Mouse (Mus musculus) megakaryocyte progenitor cell, adult 5-6 weeks (primary cell): ENCODE results near the gene Slc16a8. TPM values are rescaled to one million over a fixed set of nuclear protein-coding genes. Genes with fewer than 3 reads are reported as not detected.
A peak's percentile ranks its signal among the peaks of the same experiment; 100 is the strongest.

Source experiments
- ATAC-seq: replicated peaks from 2 replicates; pipeline ENCODE4 v1.8.0; 2016; ENCODE audit warnings: mild to moderate bottlenecking, moderate TSS enrichment, inconsistent platforms; ENCODE audit not compliant: poor library complexity
- total RNA-seq, 2 experiments: library from RNA; stranded (forward) in 1 of 2; stranded (reverse) in 1 of 2; fragments of 157-497, 149-512 nt in 1 of 2; fragments of 200-1000 nt in 1 of 2; gene quantifications; 2 replicates each; pipeline versions ENCODE4 v1.2.3 to v1.2.4; 2015 to 2017

The Slc16a8 gene
- not detected in 2 replicates for total RNA-seq (2015)
- not detected in 2 replicates for total RNA-seq (2017)

DNA sequence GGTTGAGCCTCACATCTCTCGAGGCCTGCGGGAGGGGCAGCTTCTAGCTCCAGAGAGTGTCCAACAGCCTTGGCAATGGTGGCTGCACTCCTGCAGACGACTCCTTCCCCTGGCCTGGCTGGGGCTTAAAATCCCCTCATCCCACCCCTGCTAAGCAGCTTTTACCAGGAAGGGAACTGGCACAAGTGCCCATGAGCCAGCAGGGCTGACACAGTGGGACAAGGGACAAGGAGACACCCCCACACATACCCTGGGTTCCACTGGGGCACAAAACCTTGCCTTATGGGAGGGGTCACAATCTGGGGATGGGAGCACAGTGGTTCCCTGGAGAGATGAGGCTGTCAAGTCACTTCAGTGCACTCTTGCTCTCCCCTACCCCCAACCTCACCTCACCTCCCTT is at the start of gene Slc16a8:
Gene Slc16a8, minus strand, starts transcription at position 101 of the 400 bp plus-strand sequence.
- no peak for ATAC-seq

GRCm38 (mm10) chr15:79303725-79304124 is 49.2 kb upstream of the Slc16a8 start:
- no peak for ATAC-seq

- no peak for ATAC-seq
Observed at GRCm38 (mm10) chr15:79299563-79300155, 45.1 kb upstream of the Slc16a8 start.

GRCm38 (mm10) chr15:79298553-79298952 is 44.0 kb upstream of the Slc16a8 start:
- no peak for ATAC-seq

DNA sequence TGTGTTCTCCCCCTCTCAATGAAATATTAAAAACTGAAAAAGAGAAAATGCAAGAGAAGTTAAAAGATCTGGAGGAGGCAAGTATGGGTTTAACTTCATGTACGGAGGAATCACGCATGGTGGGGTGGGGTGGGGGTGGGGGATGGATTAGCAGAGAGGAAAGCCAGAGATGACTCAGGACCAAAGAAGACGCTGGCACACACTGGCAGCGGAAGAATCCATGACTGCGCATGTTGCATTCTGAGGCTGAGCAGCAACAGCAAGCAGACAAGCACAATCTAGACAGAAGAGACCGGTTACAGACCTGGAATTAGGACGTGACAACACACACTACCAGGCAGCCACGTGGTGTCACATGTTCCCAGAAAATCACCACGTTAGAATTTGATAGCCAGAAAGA is 38.2 kb upstream of the Slc16a8 start:
- no peak for ATAC-seq

DNA sequence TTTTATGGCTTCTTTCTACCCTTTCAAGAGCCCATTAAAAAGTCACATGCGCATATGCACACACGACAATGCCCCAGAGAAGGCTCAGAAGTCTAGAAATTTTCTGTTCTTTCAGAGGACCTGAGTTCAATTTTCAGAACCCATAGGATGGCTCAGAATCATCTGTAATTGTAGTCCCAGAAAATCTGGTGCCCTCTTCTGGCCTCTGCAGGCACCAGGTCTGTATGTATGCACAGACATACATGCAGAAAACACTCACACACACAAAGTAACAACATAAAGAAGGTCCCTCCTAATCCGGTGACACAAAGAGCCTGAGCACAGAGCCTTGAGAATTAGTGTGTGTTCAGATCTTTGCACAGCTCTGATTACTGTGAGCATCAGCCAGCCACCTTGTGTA is 35.8 kb upstream of the Slc16a8 start:
- ATAC-seq, result no peak

DNA sequence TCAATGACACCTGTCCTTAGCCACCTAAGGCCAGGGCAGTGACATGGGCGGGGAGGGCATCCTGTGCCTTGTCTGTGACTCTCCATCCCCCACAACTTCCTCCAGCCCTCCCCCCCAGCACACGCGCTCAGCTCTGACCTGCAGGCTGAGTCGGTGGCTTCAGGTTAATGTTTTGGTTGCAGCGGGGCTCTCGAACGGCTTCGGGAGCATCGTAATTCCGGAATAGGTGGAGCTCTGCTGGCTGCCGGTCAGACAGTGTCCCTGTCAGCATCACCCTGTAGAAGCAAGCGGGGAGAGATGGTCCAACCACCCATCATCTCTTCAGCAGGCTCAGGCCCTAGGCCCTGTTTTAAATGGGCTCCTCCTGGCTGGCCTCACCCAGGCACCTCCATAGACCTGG is 34.9 kb upstream of the Slc16a8 start:
- ATAC-seq, result no peak

DNA sequence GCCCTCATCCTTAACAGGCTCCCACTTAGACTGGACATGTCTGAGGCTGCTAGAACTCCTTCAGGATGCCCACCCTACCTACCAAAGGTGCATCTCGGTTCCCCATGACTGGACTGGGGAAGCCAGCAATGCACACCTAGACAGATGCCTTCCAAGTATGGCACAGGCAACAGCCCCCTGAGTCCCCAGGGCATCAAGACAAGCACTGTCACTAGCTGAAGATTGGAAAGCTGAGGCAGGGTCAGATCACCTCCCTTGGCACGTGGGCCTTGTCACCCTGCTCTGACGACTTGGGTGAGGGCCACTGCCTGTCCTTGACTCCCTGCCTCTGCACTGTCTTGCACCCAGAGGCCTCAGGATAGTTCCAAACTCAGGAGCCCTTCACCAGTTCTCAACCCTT is 33.8 kb upstream of the Slc16a8 start:
- no peak for ATAC-seq

DNA sequence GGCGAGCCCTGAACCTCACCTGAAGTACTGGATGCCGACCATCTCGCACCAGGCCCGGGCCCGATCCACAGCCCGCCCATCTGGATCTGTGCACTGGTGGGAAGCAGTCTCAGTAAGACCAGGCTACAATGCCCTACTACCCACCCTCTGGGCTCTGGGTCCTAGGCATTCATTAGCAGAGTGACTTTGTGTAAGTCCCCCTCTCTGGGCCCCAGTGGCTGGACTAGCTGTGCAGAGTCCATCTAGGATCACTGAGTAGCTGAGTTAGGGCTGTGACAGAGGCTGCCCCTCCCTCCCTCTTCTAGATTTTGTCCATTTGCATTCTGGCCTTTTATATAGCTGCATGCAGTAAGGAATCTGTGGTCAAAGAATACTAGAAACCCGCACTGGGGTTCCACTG is 32.5 kb upstream of the Slc16a8 start:
- no peak for ATAC-seq

DNA sequence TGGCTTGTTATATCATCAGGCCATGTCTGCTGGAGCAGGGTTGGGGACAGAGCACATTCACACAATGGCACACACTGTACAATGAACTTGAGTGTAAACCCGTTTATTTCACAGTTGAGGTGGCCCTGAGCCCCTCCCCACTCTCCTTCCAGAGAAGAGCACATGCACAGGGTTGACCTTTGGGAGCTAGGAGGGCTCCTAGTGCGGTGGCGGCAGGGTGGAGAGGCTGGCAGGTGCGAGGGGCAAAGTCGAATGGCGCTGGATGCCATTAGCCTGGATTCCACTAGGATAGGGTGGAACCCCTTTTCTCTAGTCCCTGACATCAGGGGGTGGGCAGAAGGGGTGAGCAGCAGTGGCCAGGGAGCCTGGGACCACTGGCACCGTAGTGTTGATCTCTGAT is 31.6 kb upstream of the Slc16a8 start:
- ATAC-seq, result no peak

DNA sequence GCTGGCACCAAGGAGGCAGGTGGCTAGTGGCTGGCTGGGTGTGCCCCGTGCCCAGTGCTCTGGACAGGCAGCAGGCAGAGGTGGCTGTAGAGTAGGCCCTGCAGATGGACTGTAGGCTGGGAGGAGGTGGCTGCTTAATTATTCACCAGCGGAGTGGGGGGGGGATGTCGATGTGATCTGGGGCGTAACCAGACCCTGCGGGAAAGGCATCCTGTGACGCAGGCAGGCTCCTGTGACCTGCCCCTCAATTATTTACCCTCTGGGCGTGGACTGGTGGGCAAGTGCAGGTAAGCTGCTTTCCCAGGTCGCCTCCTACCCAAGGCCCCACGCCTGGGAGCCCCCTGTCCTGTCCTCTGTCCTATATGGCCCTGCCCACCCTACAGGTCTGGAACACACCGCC is 30.8 kb upstream of the Slc16a8 start, which contains the start of gene Baiap2l2:
Gene Baiap2l2, minus strand, starts transcription at position 139 of the 400 bp plus-strand sequence.
- ATAC-seq, result no peak

GRCm38 (mm10) chr15:79283371-79283770 is 28.8 kb upstream of the Slc16a8 start:
- no peak for ATAC-seq

DNA sequence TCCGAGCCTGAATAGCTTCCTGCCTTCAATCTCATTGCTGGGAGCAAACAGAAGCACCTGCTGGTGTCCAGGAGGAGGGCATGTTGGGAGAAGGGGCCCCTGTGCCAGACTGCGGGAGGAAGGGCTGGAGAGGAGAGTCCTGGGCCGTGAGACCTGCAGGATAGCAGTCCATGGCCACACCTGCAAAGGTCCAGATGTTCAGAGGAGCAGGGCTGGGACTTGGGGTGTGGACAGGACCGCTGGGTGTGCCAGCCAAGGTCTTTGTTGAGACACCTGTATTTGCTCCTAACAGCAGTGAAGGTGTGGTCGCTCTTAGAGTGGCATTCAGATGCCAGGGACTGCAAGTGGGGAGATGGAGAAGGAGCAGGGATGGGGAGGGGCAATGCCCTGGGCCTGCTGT is 27.9 kb upstream of the Slc16a8 start:
- ATAC-seq, result no peak

DNA sequence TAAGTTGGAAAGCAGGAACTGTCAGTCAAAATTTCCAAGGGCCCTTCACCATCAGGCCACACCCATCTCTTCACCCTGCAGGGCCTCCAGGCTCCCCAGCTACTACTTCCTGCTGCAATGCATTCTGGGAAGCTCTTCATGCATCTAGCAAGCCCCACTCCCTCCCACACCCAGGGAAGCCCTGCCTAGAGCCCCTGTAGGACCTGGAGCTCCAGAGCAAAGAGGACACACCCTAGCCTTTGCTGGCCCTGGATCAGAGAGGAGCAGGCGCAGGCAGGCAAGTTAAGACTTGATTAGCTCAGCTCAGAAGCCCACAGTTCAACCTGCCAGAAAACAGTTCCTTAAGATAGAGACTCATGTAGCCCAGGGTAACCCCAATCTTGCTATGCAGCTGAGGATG is 26.8 kb upstream of the Slc16a8 start:
- peak; percentile 92 for ATAC-seq

DNA sequence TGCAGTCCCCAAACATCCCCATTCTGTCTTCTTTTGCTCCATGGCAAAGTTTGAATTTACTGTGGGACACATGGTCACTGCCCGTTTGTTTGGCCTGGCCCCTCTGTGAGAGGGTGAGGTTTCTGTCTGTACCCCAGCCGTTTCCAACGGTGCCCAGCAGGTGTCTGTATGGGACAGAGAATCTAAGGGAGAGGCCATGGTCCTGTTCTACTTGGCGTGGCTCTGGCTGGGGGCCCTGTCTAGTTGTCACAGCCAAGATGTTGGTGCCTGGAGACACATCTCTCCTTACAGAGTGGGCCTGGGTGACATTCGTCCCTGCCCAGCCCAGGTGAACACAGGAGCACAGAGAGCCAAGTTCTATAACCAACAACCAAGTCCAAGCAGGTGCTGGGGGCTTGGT is 26.3 kb upstream of the Slc16a8 start:
- no peak for ATAC-seq

DNA sequence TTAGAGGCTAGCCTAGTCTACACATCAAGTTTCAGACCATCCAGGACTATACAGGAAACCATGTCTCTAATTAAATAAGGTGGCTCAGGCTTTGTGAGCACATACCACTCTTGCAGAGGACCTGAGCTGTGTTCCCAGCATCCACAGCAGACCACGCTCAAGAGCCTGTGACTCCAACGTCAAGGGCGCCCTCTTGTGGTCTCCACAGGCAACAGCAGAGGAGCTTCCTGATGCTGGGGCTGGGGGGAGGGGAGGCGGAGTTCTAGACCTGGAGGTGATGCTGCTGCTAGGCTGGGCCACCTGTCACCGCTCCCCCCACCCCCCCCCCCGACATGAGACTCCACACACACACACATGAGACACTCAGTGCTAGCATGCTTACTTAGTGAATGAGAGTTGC is 25.6 kb upstream of the Slc16a8 start:
- ATAC-seq, result peak; percentile 69

- no peak for ATAC-seq
Observed at GRCm38 (mm10) chr15:79277728-79278127, 23.2 kb upstream of the Slc16a8 start.

GRCm38 (mm10) chr15:79273020-79273419 is 18.5 kb upstream of the Slc16a8 start:
- ATAC-seq, result no peak

DNA sequence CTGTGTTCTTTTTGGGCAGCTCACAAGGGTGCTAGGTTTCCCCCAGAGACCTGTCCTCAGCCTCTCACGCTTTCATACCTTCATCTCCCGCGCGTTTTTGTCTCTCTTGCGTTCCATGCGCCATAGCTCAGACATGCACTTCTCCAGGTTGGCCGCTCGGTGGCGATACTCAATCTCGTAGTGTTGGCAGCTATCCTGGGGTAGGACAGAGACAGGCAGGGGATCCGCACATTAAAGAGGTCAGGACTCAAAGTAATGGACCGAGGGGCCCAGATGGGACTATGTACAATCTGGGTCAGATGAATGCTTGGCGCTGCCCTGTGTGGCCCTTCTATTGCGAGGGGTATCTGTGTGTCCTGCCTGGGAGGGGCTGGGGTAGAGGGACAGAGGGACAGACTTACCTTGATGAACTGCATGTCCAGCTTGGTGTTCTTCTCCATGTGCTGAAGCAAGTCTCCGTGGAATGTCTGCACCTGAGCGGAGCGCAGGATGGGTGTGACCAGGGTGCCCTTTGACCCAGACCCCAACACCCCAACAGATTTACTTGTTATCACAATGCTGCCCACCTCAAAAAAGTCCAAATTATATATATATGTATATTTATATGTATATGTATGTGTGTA is 16.7 kb upstream of the Slc16a8 start:
- peak; percentile 87 for ATAC-seq

DNA sequence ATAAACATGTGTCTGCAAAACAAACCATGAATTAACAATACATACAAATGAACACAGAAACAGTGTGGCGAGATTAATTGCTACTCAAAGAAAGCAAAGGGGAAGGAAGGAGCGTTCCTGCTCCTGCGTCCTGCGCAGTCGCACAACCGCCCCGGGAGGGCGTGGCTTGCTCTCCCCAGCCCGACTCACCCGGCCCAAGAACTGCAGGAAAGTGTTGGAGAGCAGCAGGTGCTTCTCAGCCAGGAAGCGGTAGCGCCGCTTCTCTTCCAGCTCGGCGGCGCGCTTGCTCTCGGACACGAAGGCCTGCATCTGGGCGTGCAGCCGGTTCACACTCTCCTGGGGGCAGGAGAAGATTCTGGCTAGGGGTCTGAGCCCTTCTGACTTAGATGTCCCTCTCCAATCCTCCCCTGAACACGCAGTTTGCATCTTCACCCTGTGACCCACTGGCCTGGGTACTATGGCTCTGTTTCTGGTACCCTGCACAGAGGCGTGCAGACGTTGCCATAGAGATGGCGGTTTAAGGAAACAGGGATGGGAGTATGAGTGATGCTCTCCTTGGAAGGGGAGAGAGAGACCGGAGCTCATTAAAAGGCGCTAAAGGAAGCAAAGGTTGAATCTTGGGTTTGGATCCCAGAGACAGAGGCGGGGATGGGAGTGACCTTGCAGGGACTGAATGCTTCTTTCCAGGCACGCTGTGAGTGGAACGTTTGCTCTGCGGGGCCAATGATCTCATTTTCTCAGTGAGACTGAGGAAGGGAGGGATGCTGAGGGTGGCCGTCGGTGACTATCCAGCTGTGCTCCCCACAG is 16.0 kb upstream of the Slc16a8 start:
- ATAC-seq, result peak; percentile 93

- no peak for ATAC-seq
Observed at GRCm38 (mm10) chr15:79268521-79268920, 14.0 kb upstream of the Slc16a8 start.

DNA sequence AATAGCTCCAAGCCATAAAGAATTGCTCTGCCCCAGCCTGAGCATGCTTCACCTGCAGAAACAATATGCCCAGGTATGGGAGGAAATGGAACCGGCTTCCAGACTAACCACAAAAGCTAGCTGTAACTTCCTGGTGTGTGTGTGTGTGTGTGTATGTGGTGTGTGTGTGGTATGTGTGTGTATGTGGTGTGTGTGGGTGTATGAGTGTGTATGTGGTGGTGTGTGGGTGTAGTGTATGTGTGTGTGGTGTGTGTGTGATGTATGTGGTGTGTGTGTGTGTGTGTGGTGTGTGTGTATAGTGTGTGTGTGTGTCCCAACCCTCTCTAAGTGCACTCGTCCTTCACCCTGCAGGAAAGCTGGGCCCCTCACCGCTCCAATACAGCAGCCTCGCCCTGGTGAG is 10.8 kb upstream of the Slc16a8 start:
- ATAC-seq, result no peak
